Mouse (Mus musculus): ENCODE data around the gene Brca2.

GRCm38 (mm10) chr5:150477364-150477763, 45.1 kb upstream of the Brca2 start:
- TF ChIP-seq CTCF (IDR thresholded peaks at IDR 0.05; ENCODE audit: control insufficient read depth, insufficient read depth, low read length) (no peak), POLR2A (IDR thresholded peaks at IDR 0.05; ENCODE audit: borderline replicate concordance, control insufficient read depth, low read depth, low read length) (no peak)
